Mouse (Mus musculus) neural tube, embryonic 13.5 days (tissue): ENCODE data around the gene Ptprj. TPM values are rescaled to one million over a fixed set of nuclear protein-coding genes. Genes with fewer than 3 reads are reported as not detected.
"Not testable (repeated sequence)": the region's sequence is repeated elsewhere in the genome, so short reads cannot be mapped to it uniquely, and the experiment has no call there.

Experiments
- ATAC-seq: fragments of 200-750 bp; cut with Nextera tagmentation; 2 replicates; pipeline ENCODE4 v1.8.0; 2017; ENCODE audit warnings: low read depth, mild to moderate bottlenecking, moderate TSS enrichment, moderate library complexity
- H3K27ac ChIP-seq: fragments of 300-500 bp; sonication (generic); replicated peaks from 2 replicates; pipeline ENCODE4 v1.5.1; 2015; ENCODE audit warnings: moderate library complexity, mild to moderate bottlenecking, inconsistent platforms
- H3K27me3 ChIP-seq: fragments of 300-500 bp; sonication (generic); 2 replicates; pipeline ENCODE4 v1.6.1; 2015; ENCODE audit warnings: mild to moderate bottlenecking, inconsistent platforms
- H3K36me3 ChIP-seq: fragments of 300-500 bp; sonication (generic); 2 replicates; pipeline ENCODE4 v1.6.1; 2015; ENCODE audit warnings: mild to moderate bottlenecking, inconsistent platforms
- H3K4me1 ChIP-seq: fragments of 300-500 bp; sonication (generic); replicated peaks from 2 replicates; pipeline ENCODE4 v1.6.1; 2015; ENCODE audit warnings: inconsistent platforms
- H3K4me2 ChIP-seq: fragments of 300-500 bp; sonication (generic); 2 replicates; pipeline ENCODE4 v1.6.1; 2015; ENCODE audit warnings: inconsistent platforms, mild to moderate bottlenecking, moderate library complexity
- H3K4me3 ChIP-seq: fragments of 300-500 bp; sonication (generic); 2 replicates; pipeline ENCODE4 v1.5.1; 2015; ENCODE audit warnings: mild to moderate bottlenecking, inconsistent platforms
- H3K9ac ChIP-seq: fragments of 300-500 bp; sonication (generic); 2 replicates; pipeline ENCODE4 v1.6.1; 2015; ENCODE audit warnings: moderate library complexity, mild to moderate bottlenecking, inconsistent platforms
- H3K9me3 ChIP-seq: fragments of 300-500 bp; sonication (generic); 2 replicates; pipeline ENCODE4 v1.6.1; 2016; ENCODE audit warnings: inconsistent platforms
- WGBS: fragments of 180-500 bp; shearing (Covaris S2); methylation state at CpG from one replicate; pipeline ENCODE4 v1.1.7; 2015; 5-methylcytosine and 5-hydroxymethylcytosine counted together
- polyA plus RNA-seq: library from polyadenylated mRNA; unstranded; fragments of >200 nt; fragmentation: Nextera tagmentation; extraction: Ambion mirVana; gene quantifications from 2 replicates; pipeline ENCODE4 v1.2.1, GENCODE M21; 2015

Gene Ptprj
- polyA plus RNA-seq, 1 experiment from 2014 or later: 4.4 TPM

GRCm38 (mm10) chr2:90414110-90414821 is 166.2 kb downstream of the Ptprj start:
- not testable (repeated sequence) for H3K27ac ChIP-seq, H3K4me3 ChIP-seq, H3K9me3 ChIP-seq, ATAC-seq, H3K4me2 ChIP-seq, H3K4me1 ChIP-seq, H3K36me3 ChIP-seq, H3K9ac ChIP-seq, H3K27me3 ChIP-seq
- 81% methylated on average over 4 of the region's 4 CpGs for WGBS

GRCm38 (mm10) chr2:90398633-90399107 is 181.8 kb downstream of the Ptprj start, which contains the start of gene Olfr1274-ps:
TSS of gene Olfr1274-ps (plus strand) at chr2:90398683.
- H3K9ac ChIP-seq, H3K27me3 ChIP-seq, H3K4me2 ChIP-seq, H3K4me3 ChIP-seq, H3K27ac ChIP-seq, H3K4me1 ChIP-seq, H3K9me3 ChIP-seq, H3K36me3 ChIP-seq, ATAC-seq: not testable (repeated sequence)
- 90% methylated on average over 5 of the region's 7 CpGs for WGBS

Other genes starting within 250 kb of the Ptprj start
- gene Olfr1274-ps, start 182.0 kb downstream of the Ptprj start, polyA plus RNA-seq: not detected in 2 replicates
- 26.2 and 33.9 TPM in 2 replicates for gene Nup160, start 96.6 kb upstream of the Ptprj start, polyA plus RNA-seq
- 103 and 104 TPM in 2 replicates for gene Fnbp4, start 164.7 kb upstream of the Ptprj start, polyA plus RNA-seq
- 0.17 and 0.19 TPM in 2 replicates for gene Agbl2, start 202.1 kb upstream of the Ptprj start, polyA plus RNA-seq